Comparison of ENCODE assay signal across 22 mouse cellular contexts in the genomic region with DNA sequence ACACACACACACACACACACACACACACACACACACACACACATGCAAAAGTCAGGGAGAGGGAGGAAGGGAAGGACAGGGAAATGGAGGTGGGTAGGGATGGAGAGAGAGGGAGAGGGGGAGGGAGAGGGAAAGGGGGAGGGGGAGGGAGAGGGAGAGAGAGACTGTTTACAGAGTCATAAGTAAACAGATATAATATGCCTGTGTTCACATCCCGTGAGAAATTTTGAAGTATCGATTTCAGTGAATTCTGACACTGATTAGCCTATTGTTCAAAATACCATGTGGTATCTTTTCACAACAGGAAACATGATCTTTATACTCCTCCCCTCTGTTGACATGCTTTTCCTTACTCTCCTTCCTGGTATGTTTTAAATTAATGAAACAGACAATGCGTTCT.
DNase-seq lines count a peak whose midpoint lies in the region; ATAC-seq and TF ChIP-seq lines count a peak whose summit lies in the region.
"Had no signal": no experiment of that assay in that cellular context is flagged by ENCODE, and none has a peak within 500 bp of the region (broad histone marks: within the 10 kb centered on the region; RNA-seq: fewer than 3 reads in every experiment).

No protein-coding gene starts in this region.

- ATAC-seq in kidney, embryonic 14.5 days (ENCODE audit: low FRiP score, low TSS enrichment) = peak; percentile 60
- no peak; the same call in 1 of the 2 replicates for ATAC-seq in kidney, postnatal 0 days (replicated peaks; ENCODE audit: low FRiP score, low read depth)
- ATAC-seq: CD4-positive, CD25-positive, alpha-beta regulatory T cell, adult 4 months; forebrain, embryonic 14.5 days; intestine, postnatal 0 days; Patski had no signal

- H3K4me2 ChIP-seq in kidney, embryonic 14.5 days (replicated peaks; ENCODE audit: low read depth, low read length) = no peak overlapping the region
- no peak overlapping the region for H3K4me2 ChIP-seq in kidney, postnatal 0 days (ENCODE audit: low read length)
- H3K4me2 ChIP-seq: embryonic facial prominence, embryonic 12.5 days; heart, embryonic 13.5 days; hindbrain, embryonic 12.5 days; hindbrain, embryonic 15.5 days had no signal

- H3K4me1 ChIP-seq in kidney, embryonic 14.5 days (ENCODE audit: control insufficient read depth, insufficient read depth, low read length) = no peaks in the 10 kb centered on the region
- H3K4me1 ChIP-seq in kidney, postnatal 0 days (replicated peaks; ENCODE audit: insufficient read depth, low read length) = no peaks in the 10 kb centered on the region
- no peaks in the 10 kb centered on the region for H3K4me1 ChIP-seq in kidney, adult 2 months (ENCODE audit: control insufficient read depth, insufficient read depth, low read length)
- peaks cover 2% of the 10 kb centered on the region; the same call in 1 of the 2 replicates for H3K4me1 ChIP-seq in cortical plate, adult 2 months (ENCODE audit: control insufficient read depth, insufficient read depth, low read length)
- H3K4me1 ChIP-seq in heart, adult 2 months (ENCODE audit: control insufficient read depth, insufficient read depth, low read length) = no peaks in the 10 kb centered on the region
- H3K4me1 ChIP-seq: embryonic facial prominence, embryonic 12.5 days; forebrain, embryonic 10.5 days; heart, embryonic 10.5 days; heart, embryonic 13.5 days; hindbrain, embryonic 12.5 days; hindbrain, embryonic 15.5 days had no signal

- no peaks in the 10 kb centered on the region for H3K27me3 ChIP-seq in kidney, embryonic 14.5 days (ENCODE audit: control insufficient read depth, insufficient read depth, low read length)
- no peaks in the 10 kb centered on the region for H3K27me3 ChIP-seq in kidney, postnatal 0 days (ENCODE audit: insufficient read depth, low read length)
- no peaks in the 10 kb centered on the region for H3K27me3 ChIP-seq in kidney, adult 2 months (replicated peaks; ENCODE audit: control insufficient read depth, insufficient read depth, low read length)
- H3K27me3 ChIP-seq in heart, adult 2 months (ENCODE audit: control insufficient read depth, insufficient read depth, low read length) = no peaks in the 10 kb centered on the region
- H3K27me3 ChIP-seq: embryonic facial prominence, embryonic 12.5 days; heart, embryonic 13.5 days; hindbrain, embryonic 12.5 days; hindbrain, embryonic 15.5 days; Patski had no signal

- intact Hi-C loops in heart, adult 2 months (cut with DNase I) = no loop called here

- DNase-seq in kidney, postnatal 36 days = no peak
- peak; percentile 3 for DNase-seq in kidney, postnatal 0 days (ENCODE audit: low spot score)
- no peak for DNase-seq in kidney, adult 2 months
- DNase-seq in heart, adult 2 months = no peak
- DNase-seq: adrenal gland, postnatal 14 days; cerebellum, adult 11 months; cerebellum, adult 9-11 months; cerebellum, postnatal 36 days; gastrocnemius, postnatal 25 days; heart, adult 18-20 months had no signal

- no peaks in the 10 kb centered on the region for H3K79me2 ChIP-seq in heart, adult 2 months (replicated peaks; ENCODE audit: control insufficient read depth, insufficient read depth, low read length)

- no peak overlapping the region for H3K27ac ChIP-seq in kidney, embryonic 14.5 days (ENCODE audit: low read depth, low read length)
- no peak overlapping the region for H3K27ac ChIP-seq in kidney, postnatal 0 days
- H3K27ac ChIP-seq in kidney, adult 2 months (ENCODE audit: insufficient read depth, low read depth, low read length) = no peak overlapping the region
- H3K27ac ChIP-seq in cortical plate, adult 2 months (ENCODE audit: insufficient read depth, low read length) = peak overlapping the region; percentile 1; the same call in 1 of the 2 replicates
- H3K27ac ChIP-seq in heart, adult 2 months = no peak overlapping the region
- H3K27ac ChIP-seq: embryonic facial prominence, embryonic 12.5 days; forebrain, embryonic 10.5 days; heart, embryonic 10.5 days; heart, embryonic 13.5 days; hindbrain, embryonic 12.5 days; hindbrain, embryonic 15.5 days had no signal

- H3K9me3 ChIP-seq in kidney, embryonic 14.5 days (ENCODE audit: control insufficient read depth, low read length) = no peaks in the 10 kb centered on the region
- no peaks in the 10 kb centered on the region for H3K9me3 ChIP-seq in kidney, postnatal 0 days (replicated peaks; ENCODE audit: low read length)
- H3K9me3 ChIP-seq: embryonic facial prominence, embryonic 12.5 days; forebrain, embryonic 10.5 days; heart, embryonic 10.5 days; heart, embryonic 13.5 days; hindbrain, embryonic 12.5 days; hindbrain, embryonic 15.5 days had no signal

- TF ChIP-seq POLR2A in kidney, adult 2 months (IDR thresholded peaks at IDR 0.05; ENCODE audit: low read depth, low read length) = no peak
- TF ChIP-seq POLR2A in cortical plate, adult 2 months (IDR thresholded peaks at IDR 0.05; ENCODE audit: extremely low read depth, insufficient read depth, low read length) = no peak
- TF ChIP-seq POLR2A in heart, adult 2 months (IDR thresholded peaks at IDR 0.05; ENCODE audit: insufficient read depth, low read depth, low read length) = no peak

- WGBS in kidney, embryonic 14.5 days = 60% methylated on average over 3 of the region's 3 CpGs
- 41% methylated on average over 3 of the region's 3 CpGs for WGBS in kidney, postnatal 0 days
- 41% methylated on average over 3 of the region's 3 CpGs for WGBS in kidney, adult 2 months
- 47% methylated on average over 3 of the region's 3 CpGs for WGBS in heart, adult 2 months

- H3K4me3 ChIP-seq in kidney, embryonic 14.5 days (ENCODE audit: low read length) = no peak overlapping the region
- H3K4me3 ChIP-seq in kidney, postnatal 0 days (replicated peaks; ENCODE audit: low read depth, low read length) = no peak overlapping the region
- no peak overlapping the region for H3K4me3 ChIP-seq in kidney, adult 2 months (ENCODE audit: insufficient read depth, low read depth, low read length)
- no peak overlapping the region for H3K4me3 ChIP-seq in cortical plate, adult 2 months (ENCODE audit: insufficient read depth, low read length)
- no peak overlapping the region for H3K4me3 ChIP-seq in heart, adult 2 months
- H3K4me3 ChIP-seq: embryonic facial prominence, embryonic 12.5 days; forebrain, embryonic 10.5 days; heart, embryonic 10.5 days; heart, embryonic 13.5 days; hindbrain, embryonic 12.5 days; hindbrain, embryonic 15.5 days had no signal

- no peak for TF ChIP-seq CTCF in kidney, postnatal 0 days (IDR thresholded peaks at IDR 0.05; ENCODE audit: low read depth)
- TF ChIP-seq CTCF in kidney, adult 2 months (conservative IDR thresholded peaks at IDR 0.05; ENCODE audit: insufficient read depth, insufficient read length, low read depth, low read length) = no peak
- no peak for TF ChIP-seq CTCF in cortical plate, adult 2 months (IDR thresholded peaks at IDR 0.05; ENCODE audit: extremely low read depth, insufficient read depth, low read length)
- TF ChIP-seq CTCF in heart, adult 2 months (IDR thresholded peaks at IDR 0.05) = no peak

- no peak for TF ChIP-seq EP300 in heart, adult 2 months (IDR thresholded peaks at IDR 0.05; ENCODE audit: insufficient read depth, low read depth, low read length)

- H3K9ac ChIP-seq in kidney, embryonic 14.5 days (ENCODE audit: low read depth, low read length) = no peak overlapping the region
- no peak overlapping the region for H3K9ac ChIP-seq in kidney, postnatal 0 days (ENCODE audit: low read depth, low read length)
- no peak overlapping the region for H3K9ac ChIP-seq in heart, adult 2 months (ENCODE audit: low read depth, low read length)
- H3K9ac ChIP-seq: embryonic facial prominence, embryonic 12.5 days; heart, embryonic 13.5 days; hindbrain, embryonic 12.5 days; hindbrain, embryonic 15.5 days had no signal

- no peaks in the 10 kb centered on the region for H3K36me3 ChIP-seq in kidney, embryonic 14.5 days (ENCODE audit: control insufficient read depth, insufficient read depth, low read length)
- no peaks in the 10 kb centered on the region for H3K36me3 ChIP-seq in kidney, postnatal 0 days (ENCODE audit: insufficient read depth, low read length)
- H3K36me3 ChIP-seq in kidney, adult 2 months (ENCODE audit: control insufficient read depth, insufficient read depth, low read length) = no peaks in the 10 kb centered on the region
- H3K36me3 ChIP-seq in heart, adult 2 months (ENCODE audit: control insufficient read depth, insufficient read depth, low read length) = no peaks in the 10 kb centered on the region
- H3K36me3 ChIP-seq: embryonic facial prominence, embryonic 12.5 days; forebrain, embryonic 10.5 days; heart, embryonic 10.5 days; heart, embryonic 13.5 days; hindbrain, embryonic 12.5 days; hindbrain, embryonic 15.5 days had no signal
